Mouse (Mus musculus): ENCODE results near the gene Ttc22.
A peak's percentile ranks its signal among the peaks of the same experiment; 100 is the strongest.

Gene Ttc22

GRCm38 (mm10) chr4:106615637-106616036 lies 6.6 kb upstream of the Ttc22 start:
- DNase-seq (ENCODE audit: low spot score): no peak

DNA sequence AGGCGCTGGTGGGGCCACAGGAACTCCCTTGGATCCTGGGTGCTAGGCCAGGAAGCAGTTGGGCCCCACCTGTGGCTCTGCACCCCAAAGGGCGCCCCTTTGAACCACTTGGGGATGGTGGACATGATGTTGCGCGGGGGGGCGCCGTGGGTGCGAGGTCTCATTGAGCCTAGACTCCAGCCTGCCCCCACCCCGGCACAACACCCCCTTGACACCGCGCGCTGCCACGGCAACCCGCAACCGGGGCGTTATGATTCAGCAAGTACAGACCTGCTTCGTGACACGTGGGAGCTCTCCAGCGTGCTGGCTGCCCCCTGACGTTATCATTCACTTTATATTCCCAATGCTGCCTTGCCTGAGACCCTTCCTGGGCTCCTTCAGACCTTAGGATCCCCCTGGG lies 5.2 kb upstream of the Ttc22 start, which contains the start of gene Lexm:
TSS of gene Lexm (minus strand) at position 186 of the 400 bp plus-strand sequence.
- DNase-seq (ENCODE audit: low spot score): peak; percentile 57

- no peak for DNase-seq (ENCODE audit: low spot score)
Measured at GRCm38 (mm10) chr4:106618898-106619297, 3.3 kb upstream of the Ttc22 start.

- no peak for DNase-seq (ENCODE audit: low spot score)
Measured at GRCm38 (mm10) chr4:106621428-106621827, 804 bp upstream of the Ttc22 start.

DNA sequence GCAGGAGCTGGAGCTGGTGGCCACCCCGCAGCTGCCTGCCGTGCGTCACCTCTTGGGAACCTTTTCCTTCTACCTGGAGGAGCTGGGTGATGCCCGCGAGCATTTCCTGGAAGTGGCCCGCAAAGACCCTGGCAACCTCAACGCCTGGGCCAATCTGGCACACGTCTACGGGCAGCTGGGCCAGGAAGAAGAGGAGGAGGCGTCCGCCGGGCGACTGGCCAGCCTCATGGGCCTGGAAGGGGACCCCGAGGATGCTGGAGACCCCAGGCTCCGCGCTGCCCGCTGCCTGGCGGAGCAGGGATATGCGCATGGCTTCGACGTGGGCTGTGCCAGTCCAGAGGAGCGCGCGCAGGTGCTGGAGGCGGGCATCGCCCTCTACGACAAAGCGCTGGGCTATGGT lies 480 bp downstream of the Ttc22 start:
- no peak for DNase-seq (ENCODE audit: low spot score)

- DNase-seq (ENCODE audit: low spot score): no peak
Measured at GRCm38 (mm10) chr4:106624271-106624670, 2.0 kb downstream of the Ttc22 start.

GRCm38 (mm10) chr4:106627809-106628208 lies 5.6 kb downstream of the Ttc22 start:
- DNase-seq (ENCODE audit: low spot score): no peak

DNA sequence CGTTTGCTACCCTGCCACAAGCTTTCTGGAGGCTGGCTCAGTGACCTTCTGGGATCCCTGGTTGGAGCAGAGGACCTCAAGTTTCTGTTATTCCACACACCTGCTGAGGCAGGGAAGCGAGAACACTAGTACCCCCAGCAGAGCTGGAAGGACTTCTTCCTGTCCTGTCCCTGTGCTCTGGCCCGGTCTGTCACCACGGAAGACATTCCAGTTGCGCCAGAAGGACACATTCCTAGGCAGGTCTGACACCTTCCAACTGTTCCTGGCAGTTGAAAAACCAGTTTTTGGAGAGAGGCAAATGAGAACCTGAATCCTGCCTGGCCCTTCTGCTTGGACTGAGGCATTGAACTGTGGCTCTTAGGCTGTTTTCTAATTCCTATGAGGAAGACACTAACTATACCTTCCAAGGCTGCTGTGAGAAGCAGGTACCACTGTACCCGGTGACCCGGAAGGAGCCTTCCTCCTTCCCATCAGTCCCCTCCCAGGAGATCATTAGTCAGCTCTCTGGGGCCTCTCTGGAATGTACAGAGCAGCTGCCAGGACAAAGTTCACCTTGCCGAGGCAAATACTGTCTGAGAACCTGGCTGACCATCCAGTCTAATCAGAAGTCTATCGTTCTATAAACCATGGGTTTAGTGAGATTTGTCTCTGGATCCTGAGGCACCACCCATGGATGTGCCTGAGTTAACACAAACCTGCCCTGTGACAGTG lies 6.6 kb downstream of the Ttc22 start:
- DNase-seq (ENCODE audit: low spot score): no peak

GRCm38 (mm10) chr4:106629374-106629773 lies 7.1 kb downstream of the Ttc22 start:
- DNase-seq (ENCODE audit: low spot score): no peak

GRCm38 (mm10) chr4:106630333-106631220 lies 8.3 kb downstream of the Ttc22 start:
- peak; percentile 80 for DNase-seq (ENCODE audit: low spot score)

DNA sequence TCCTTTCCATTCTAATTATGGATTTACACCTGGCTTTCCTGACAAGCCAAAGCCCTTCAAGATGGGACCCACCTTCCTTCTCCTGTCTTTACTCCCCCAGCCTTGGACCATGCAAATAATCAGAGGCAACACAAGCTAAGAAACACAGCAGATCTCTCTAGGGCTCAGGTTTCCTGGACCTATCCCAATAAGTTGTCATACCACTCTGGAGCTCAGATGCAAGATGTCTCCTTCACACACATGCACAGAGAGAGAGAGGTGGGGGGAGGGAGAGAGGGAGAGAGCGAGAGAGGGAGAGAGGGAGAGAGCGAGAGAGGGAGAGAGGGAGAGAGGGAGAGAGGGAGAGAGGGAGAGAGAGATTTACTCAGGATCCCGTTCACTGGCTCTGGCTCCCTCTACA lies 10.1 kb downstream of the Ttc22 start:
- no peak for DNase-seq (ENCODE audit: low spot score)

DNA sequence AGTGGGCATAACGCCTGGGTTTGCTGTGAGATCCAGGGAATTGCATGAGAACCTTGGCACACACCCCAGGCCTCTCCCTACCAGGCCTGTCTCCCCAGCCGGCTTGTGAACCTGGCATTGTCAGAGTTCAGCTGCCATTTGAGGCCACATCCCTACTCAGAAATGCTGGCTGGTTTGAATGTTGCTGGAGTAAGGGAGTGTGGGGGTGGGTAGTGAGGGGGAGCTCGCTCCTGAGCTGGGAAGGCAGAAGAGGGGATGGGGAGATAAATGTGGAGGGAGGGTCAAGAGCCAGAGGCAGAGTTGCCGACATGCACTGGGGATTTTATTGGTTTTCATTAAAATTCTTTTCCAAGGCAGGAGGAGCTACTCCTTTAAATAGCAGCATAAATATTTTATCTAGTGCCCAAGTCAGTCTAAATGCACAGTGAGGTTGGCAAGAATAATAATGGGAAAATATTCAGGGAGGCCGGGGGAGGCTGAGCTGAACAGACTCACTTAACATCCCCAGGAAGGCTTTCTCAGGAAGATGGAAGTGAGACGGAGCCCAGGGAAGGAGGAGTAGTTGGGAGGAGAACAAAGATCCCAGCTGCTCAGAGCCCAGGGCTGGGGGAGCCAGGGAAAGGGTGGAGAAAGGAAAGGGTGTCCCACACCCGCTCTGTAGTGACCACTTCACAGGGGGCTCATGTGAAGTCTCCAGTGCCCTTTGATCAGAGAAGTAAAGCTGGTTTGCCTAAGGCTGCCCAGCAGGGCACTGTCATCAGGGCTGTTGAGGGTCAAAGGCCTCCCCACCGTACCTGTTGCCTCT lies 11.3 kb downstream of the Ttc22 start:
- no peak for DNase-seq (ENCODE audit: low spot score)

GRCm38 (mm10) chr4:106634086-106634479 lies 11.9 kb downstream of the Ttc22 start:
- no peak for DNase-seq (ENCODE audit: low spot score)

GRCm38 (mm10) chr4:106643483-106644217 lies 21.4 kb downstream of the Ttc22 start:
- DNase-seq (ENCODE audit: low spot score): no peak

- no peak for DNase-seq (ENCODE audit: low spot score)
Measured at GRCm38 (mm10) chr4:106644218-106644610, 22.0 kb downstream of the Ttc22 start.

DNA sequence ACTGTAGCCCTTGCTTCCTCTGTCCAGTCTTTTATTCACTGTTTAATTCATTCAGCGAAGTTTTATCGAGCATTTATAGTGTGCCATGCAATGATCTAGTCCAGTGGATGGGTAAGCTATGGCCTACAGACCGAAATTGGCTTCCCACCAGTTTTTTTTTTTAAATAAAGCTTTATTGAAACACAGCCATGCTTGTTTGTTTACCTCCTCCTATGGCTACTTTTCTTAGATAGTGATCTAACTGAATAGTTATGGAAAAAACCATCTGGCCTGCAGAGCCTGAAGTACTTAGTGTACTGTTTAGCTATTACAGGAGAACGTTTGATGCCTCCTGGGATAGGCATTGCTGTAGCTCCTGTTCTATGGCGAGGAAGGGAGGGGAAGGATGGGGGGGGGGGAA lies 23.6 kb downstream of the Ttc22 start:
- no peak for DNase-seq (ENCODE audit: low spot score)

DNA sequence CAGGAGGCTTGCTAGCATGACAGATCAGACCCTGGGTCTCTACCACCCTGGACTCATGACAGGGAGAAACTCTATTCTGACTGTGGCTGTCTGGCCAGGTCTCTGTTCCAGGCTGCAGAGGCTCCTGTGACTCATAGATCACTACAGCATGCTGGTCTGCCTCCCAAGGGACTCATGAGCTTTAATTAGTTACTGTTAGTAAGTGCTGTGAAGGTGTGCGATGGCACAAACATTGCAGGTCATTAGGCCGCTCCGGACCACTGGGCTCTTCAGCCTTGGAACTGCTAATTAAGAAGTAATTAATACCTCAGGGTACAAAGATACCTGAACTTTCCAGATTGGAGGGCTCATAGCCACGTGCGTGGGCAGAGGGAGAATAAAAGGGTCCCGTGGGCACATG lies 24.9 kb downstream of the Ttc22 start:
- DNase-seq (ENCODE audit: low spot score): no peak

DNA sequence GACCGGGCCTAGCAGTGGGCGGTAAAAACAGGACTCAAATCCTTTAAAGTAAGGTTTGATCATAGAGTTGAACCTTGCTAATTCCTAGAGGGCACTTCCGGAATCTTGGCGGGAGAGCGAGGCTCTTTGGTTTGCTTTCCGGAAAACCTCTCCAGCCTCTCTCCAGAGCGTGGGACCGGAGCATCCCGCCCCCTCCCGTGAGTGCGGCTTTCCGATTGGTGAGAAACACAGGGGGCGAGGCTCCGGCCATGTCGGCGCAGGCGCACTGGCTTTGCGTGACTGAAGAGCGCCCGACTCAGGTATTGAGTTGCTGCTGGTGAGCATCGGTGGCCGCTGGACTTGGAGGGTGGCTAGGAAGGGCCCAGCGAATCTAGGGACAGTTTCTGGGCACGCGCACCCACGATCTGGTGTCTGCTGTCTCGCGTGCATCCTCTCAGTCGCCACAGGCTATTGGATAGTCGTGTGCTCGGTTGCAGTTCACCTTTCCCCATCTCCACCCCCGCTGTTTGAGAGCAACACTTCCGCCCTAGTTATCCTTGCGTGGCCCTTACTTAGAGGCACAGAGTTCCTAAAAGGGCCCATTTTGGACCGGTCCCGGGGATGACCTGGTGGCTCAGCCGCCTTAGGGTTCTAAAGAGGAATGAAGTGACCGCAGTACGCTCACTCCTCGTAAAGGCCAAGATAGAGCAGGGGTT lies 28.7 kb downstream of the Ttc22 start, which contains the start of gene Pars2:
TSS of gene Pars2 (plus strand) at position 237 of the 695 bp plus-strand sequence.
- DNase-seq (ENCODE audit: low spot score): peak; percentile 97

DNA sequence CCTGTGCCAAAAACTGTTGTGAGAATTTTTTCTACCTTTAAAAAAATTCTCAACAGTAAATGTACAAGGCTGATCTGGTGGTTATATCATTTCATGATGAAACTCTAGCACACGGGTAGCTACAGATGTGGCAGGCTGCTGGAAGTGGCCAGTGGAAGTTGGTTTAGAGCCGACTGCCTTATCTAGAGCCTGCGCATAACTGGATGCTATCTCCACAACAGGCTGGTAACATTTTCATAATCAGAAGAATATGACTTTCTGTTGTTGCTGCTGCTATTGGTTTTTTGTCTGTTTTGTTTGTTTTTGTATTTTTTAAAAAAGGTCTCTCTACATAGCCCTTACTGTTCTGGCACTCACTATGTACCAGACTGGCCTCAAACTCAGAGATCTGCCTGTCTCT lies 30.3 kb downstream of the Ttc22 start:
- no peak for DNase-seq (ENCODE audit: low spot score)

GRCm38 (mm10) chr4:106653051-106653450 lies 30.8 kb downstream of the Ttc22 start:
- DNase-seq (ENCODE audit: low spot score): no peak

GRCm38 (mm10) chr4:106655681-106656080 lies 33.4 kb downstream of the Ttc22 start:
- DNase-seq (ENCODE audit: low spot score): no peak
